ENCODE assay signal across 16 mouse cellular contexts in genomic region chr4:54324851-54325250, GRCm38 (mm10).
A peak's percentile ranks its signal among the peaks of the same experiment; 100 is the strongest.
DNase-seq lines count a peak whose midpoint lies in the region; ATAC-seq and TF ChIP-seq lines count a peak whose summit lies in the region.
"Had no signal": no experiment of that assay in that cellular context is flagged by ENCODE, and none has a peak within 500 bp of the region (broad histone marks: within the 10 kb centered on the region; RNA-seq: fewer than 3 reads in every experiment).

No protein-coding gene starts in this region.

- H3K27ac ChIP-seq in embryonic facial prominence, embryonic 13.5 days, result peak overlapping the region; percentile 17
- peak overlapping the region; percentile 77 for H3K27ac ChIP-seq in limb, embryonic 15.5 days
- no peak overlapping the region for H3K27ac ChIP-seq in kidney, adult 2 months (ENCODE audit: insufficient read depth, low read depth, low read length)
- H3K27ac ChIP-seq: liver, embryonic 13.5 days; lung, embryonic 15.5 days had no signal

- H3K36me3 ChIP-seq in embryonic facial prominence, embryonic 13.5 days, result no peaks in the 10 kb centered on the region
- H3K36me3 ChIP-seq in limb, embryonic 15.5 days, result no peaks in the 10 kb centered on the region
- H3K36me3 ChIP-seq in kidney, adult 2 months (ENCODE audit: control insufficient read depth, insufficient read depth, low read length), result no peaks in the 10 kb centered on the region
- H3K36me3 ChIP-seq: liver, embryonic 13.5 days; lung, embryonic 15.5 days had no signal

- peak overlapping the region; percentile 15 for H3K4me2 ChIP-seq in embryonic facial prominence, embryonic 13.5 days
- no peak overlapping the region for H3K4me2 ChIP-seq in limb, embryonic 15.5 days
- H3K4me2 ChIP-seq: liver, embryonic 13.5 days; lung, embryonic 15.5 days had no signal

- intact Hi-C loops in gastrocnemius, postnatal 36 days (cut with DNase I), result no loop called here

- no peak overlapping the region for H3K9ac ChIP-seq in embryonic facial prominence, embryonic 13.5 days
- H3K9ac ChIP-seq in limb, embryonic 15.5 days, result no peak overlapping the region
- H3K9ac ChIP-seq: liver, embryonic 13.5 days; lung, embryonic 15.5 days had no signal

- no peak for TF ChIP-seq CTCF in kidney, adult 2 months (conservative IDR thresholded peaks at IDR 0.05; ENCODE audit: insufficient read depth, insufficient read length, low read depth, low read length)

- peaks cover 23% of the 10 kb centered on the region for H3K4me1 ChIP-seq in embryonic facial prominence, embryonic 13.5 days
- 0 out of 2 replicates have a peak, but pooled peaks cover 2% of the 10 kb centered on the region for H3K4me1 ChIP-seq in limb, embryonic 15.5 days
- H3K4me1 ChIP-seq in kidney, adult 2 months (ENCODE audit: control insufficient read depth, insufficient read depth, low read length), result no peaks in the 10 kb centered on the region
- H3K4me1 ChIP-seq: liver, embryonic 13.5 days; lung, embryonic 15.5 days had no signal

- ATAC-seq in embryonic facial prominence, embryonic 13.5 days (ENCODE audit: insufficient number of reproducible peaks, insufficient read depth, low FRiP score, low TSS enrichment, low read depth), result no peak
- ATAC-seq in limb, embryonic 15.5 days (ENCODE audit: insufficient number of reproducible peaks, low FRiP score, low TSS enrichment, low read depth), result no peak
- ATAC-seq: inflammation-experienced regulatory T-cells, adult 6 months had no signal

- H3K27me3 ChIP-seq in embryonic facial prominence, embryonic 13.5 days, result no peaks in the 10 kb centered on the region
- H3K27me3 ChIP-seq in limb, embryonic 15.5 days, result no peaks in the 10 kb centered on the region
- no peaks in the 10 kb centered on the region; the same call in 1 of the 2 replicates for H3K27me3 ChIP-seq in kidney, adult 2 months (replicated peaks; ENCODE audit: control insufficient read depth, insufficient read depth, low read length)
- H3K27me3 ChIP-seq: liver, embryonic 13.5 days; lung, embryonic 15.5 days had no signal

- H3K4me3 ChIP-seq in embryonic facial prominence, embryonic 13.5 days, result no peak overlapping the region
- H3K4me3 ChIP-seq in limb, embryonic 15.5 days, result no peak overlapping the region
- no peak overlapping the region for H3K4me3 ChIP-seq in kidney, adult 2 months (ENCODE audit: insufficient read depth, low read depth, low read length)
- H3K4me3 ChIP-seq: erythroblast, embryonic 14.5 days; liver, embryonic 13.5 days; lung, embryonic 15.5 days had no signal

- TF ChIP-seq POLR2A in kidney, adult 2 months (IDR thresholded peaks at IDR 0.05; ENCODE audit: low read depth, low read length), result no peak

- peak; percentile 17 for DNase-seq in gastrocnemius, postnatal 25 days
- DNase-seq in gastrocnemius, postnatal 36 days, result no peak
- DNase-seq in NIH3T3 (ENCODE audit: low read depth), result peak; percentile 18
- no peak for DNase-seq in kidney, adult 2 months
- DNase-seq in adrenal gland, adult 2 months, result no peak
- DNase-seq: cerebellum, postnatal 14 days; layer of hippocampus, postnatal 36 days; liver, embryonic 13.5 days; midbrain, embryonic 14.5 days; right cerebral cortex, adult 18-20 months; thymus, postnatal 4 days had no signal

- 12% methylated on average over 5 of the region's 5 CpGs for WGBS in embryonic facial prominence, embryonic 13.5 days
- 35% methylated on average over 5 of the region's 5 CpGs for WGBS in limb, embryonic 15.5 days
- 72% methylated on average over 5 of the region's 5 CpGs for WGBS in kidney, adult 2 months

- H3K9me3 ChIP-seq in embryonic facial prominence, embryonic 13.5 days, result no peaks in the 10 kb centered on the region
- no peaks in the 10 kb centered on the region for H3K9me3 ChIP-seq in limb, embryonic 15.5 days
- H3K9me3 ChIP-seq: liver, embryonic 13.5 days; lung, embryonic 15.5 days had no signal

Comparison
In these comparisons a context has a peak if more than half of its experiments do, and no peak if none do; other contexts are left out.
1. DNase-seq: peak in gastrocnemius, postnatal 25 days (single experiment) and NIH3T3 (single experiment); none in gastrocnemius, postnatal 36 days (0 of 2), kidney, adult 2 months (single experiment) and adrenal gland, adult 2 months (single experiment).